In the genomic region with DNA sequence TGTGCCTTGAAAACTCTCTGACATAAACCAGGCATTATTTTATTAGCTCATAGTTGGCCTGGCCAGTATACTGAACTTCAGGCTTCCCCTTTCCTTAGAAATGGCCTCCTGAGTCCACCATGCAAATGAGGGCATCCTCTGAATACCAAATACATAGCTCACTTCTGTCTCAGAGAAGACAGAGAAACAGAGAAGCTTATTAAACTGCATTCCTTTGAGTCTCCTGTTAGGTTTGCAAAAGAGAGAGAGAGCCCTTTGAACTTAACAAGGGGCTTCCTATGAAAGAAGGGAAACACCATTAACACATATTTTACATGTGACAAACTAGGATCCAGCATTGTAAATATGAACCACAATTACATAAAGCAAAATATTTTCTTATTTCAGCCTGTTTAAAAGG, we compare ENCODE assay signal across 24 mouse cellular contexts.
DNase-seq lines count a peak whose midpoint lies in the region; ATAC-seq and TF ChIP-seq lines count a peak whose summit lies in the region.
"Had no signal": no experiment of that assay in that cellular context is flagged by ENCODE, and none has a peak within 500 bp of the region (broad histone marks: within the 10 kb centered on the region; RNA-seq: fewer than 3 reads in every experiment).

No protein-coding gene starts in this region.

- no peaks in the 10 kb centered on the region for H3K27me3 ChIP-seq in midbrain, embryonic 14.5 days (ENCODE audit: control insufficient read depth, insufficient read depth, low read length)
- H3K27me3 ChIP-seq in midbrain, postnatal 0 days (ENCODE audit: insufficient read depth, low read length): no peaks in the 10 kb centered on the region
- H3K27me3 ChIP-seq in midbrain, embryonic 15.5 days (replicated peaks): no peaks in the 10 kb centered on the region
- H3K27me3 ChIP-seq in forebrain, embryonic 11.5 days (ENCODE audit: control insufficient read depth, insufficient read depth, low read length): no peaks in the 10 kb centered on the region
- H3K27me3 ChIP-seq: forebrain, embryonic 13.5 days had no signal

- H3K36me3 ChIP-seq in midbrain, embryonic 14.5 days (ENCODE audit: control insufficient read depth, insufficient read depth, low read length): no peaks in the 10 kb centered on the region
- peaks cover 10% of the 10 kb centered on the region for H3K36me3 ChIP-seq in midbrain, postnatal 0 days (ENCODE audit: insufficient read depth, low read length)
- H3K36me3 ChIP-seq in midbrain, embryonic 15.5 days (replicated peaks): no peaks in the 10 kb centered on the region
- H3K36me3 ChIP-seq in forebrain, embryonic 11.5 days (ENCODE audit: control insufficient read depth, insufficient read depth, low read length): no peaks in the 10 kb centered on the region
- H3K36me3 ChIP-seq: embryonic facial prominence, embryonic 12.5 days had no signal

- H3K4me3 ChIP-seq in left cerebral cortex, adult 2 months: no peak overlapping the region
- H3K4me3 ChIP-seq in midbrain, embryonic 14.5 days (replicated peaks; ENCODE audit: low read depth, low read length): no peak overlapping the region
- no peak overlapping the region for H3K4me3 ChIP-seq in midbrain, postnatal 0 days (ENCODE audit: low read depth, low read length)
- no peak overlapping the region for H3K4me3 ChIP-seq in midbrain, embryonic 15.5 days
- no peak overlapping the region for H3K4me3 ChIP-seq in forebrain, embryonic 11.5 days (ENCODE audit: low read depth, low read length)
- H3K4me3 ChIP-seq: embryonic facial prominence, embryonic 12.5 days; erythroblast, embryonic 14.5 days; forebrain, embryonic 13.5 days; heart, adult 2 months had no signal

- intact Hi-C loops in left cerebral cortex, adult 2 months (cut with DNase I): loop anchor here (5.0 kb wide), 1 partner anchor 1635 kb away; no protein-coding TSS in a partner anchor
- intact Hi-C loops in left cerebral cortex, postnatal 25 days (cut with DNase I): loop anchor here (10.0 kb wide), 2 partner anchors 852 to 932 kb away; no protein-coding TSS in a partner anchor

- no peak for ATAC-seq in midbrain, embryonic 14.5 days (ENCODE audit: low FRiP score, low TSS enrichment)
- no peak for ATAC-seq in midbrain, postnatal 0 days (ENCODE audit: low FRiP score)
- no peak for ATAC-seq in midbrain, embryonic 15.5 days (replicated peaks)
- ATAC-seq in forebrain, embryonic 11.5 days (replicated peaks; ENCODE audit: low FRiP score): no peak
- ATAC-seq: activated CD4-positive, CD25-positive, alpha-beta regulatory T cell, adult 4 months; CD4-positive, CD25-positive, alpha-beta regulatory T cell, adult 4 months; forebrain, embryonic 13.5 days; forebrain, embryonic 16.5 days; hindbrain, postnatal 0 days; inflammation-experienced regulatory T-cells, adult 6 months had no signal

- H3K9me3 ChIP-seq in midbrain, embryonic 14.5 days (ENCODE audit: control insufficient read depth, low read length): no peaks in the 10 kb centered on the region
- H3K9me3 ChIP-seq in midbrain, postnatal 0 days (ENCODE audit: low read length): no peaks in the 10 kb centered on the region
- no peaks in the 10 kb centered on the region for H3K9me3 ChIP-seq in midbrain, embryonic 15.5 days
- H3K9me3 ChIP-seq in forebrain, embryonic 11.5 days (ENCODE audit: control insufficient read depth, low read length): no peaks in the 10 kb centered on the region
- H3K9me3 ChIP-seq: embryonic facial prominence, embryonic 12.5 days; forebrain, embryonic 13.5 days had no signal

- H3K27ac ChIP-seq in left cerebral cortex, adult 2 months: peak overlapping the region; percentile 32; the same call in 1 of the 2 replicates
- H3K27ac ChIP-seq in midbrain, embryonic 14.5 days (replicated peaks; ENCODE audit: low read depth, low read length): no peak overlapping the region
- H3K27ac ChIP-seq in midbrain, postnatal 0 days (ENCODE audit: low read depth, low read length): no peak overlapping the region
- peak overlapping the region; percentile 68 for H3K27ac ChIP-seq in midbrain, embryonic 15.5 days
- H3K27ac ChIP-seq in forebrain, embryonic 11.5 days (ENCODE audit: low read depth, low read length): no peak overlapping the region
- H3K27ac ChIP-seq: embryonic facial prominence, embryonic 12.5 days; forebrain, embryonic 13.5 days; heart, adult 2 months; hindbrain, embryonic 14.5 days; hindbrain, postnatal 0 days had no signal

- no peak for DNase-seq in left cerebral cortex, adult 2 months (ENCODE audit: extremely low spot score in 1 of 2, low spot score in 2 of 2)
- no peak for DNase-seq in left cerebral cortex, postnatal 25 days (ENCODE audit: low spot score in 2 of 2)
- peak; percentile 21 for DNase-seq in midbrain, embryonic 14.5 days
- DNase-seq in midbrain, postnatal 0 days (ENCODE audit: low spot score): no peak
- DNase-seq in forebrain, embryonic 11.5 days (ENCODE audit: low spot score): no peak
- DNase-seq: adrenal gland, adult 8-10 months; adrenal gland, postnatal 25 days; cerebellum, adult 18-20 months; cerebellum, adult 9-10 months; cerebellum, postnatal 14 days; gastrocnemius, postnatal 10 days; gastrocnemius, postnatal 36 days; heart, adult 2 months had no signal

- peaks cover 8% of the 10 kb centered on the region; the same call in 1 of the 2 replicates for H3K4me1 ChIP-seq in midbrain, embryonic 14.5 days (ENCODE audit: control insufficient read depth, insufficient read depth, low read length)
- no peaks in the 10 kb centered on the region for H3K4me1 ChIP-seq in midbrain, postnatal 0 days (ENCODE audit: insufficient read depth, low read length)
- peaks cover 13% of the 10 kb centered on the region for H3K4me1 ChIP-seq in midbrain, embryonic 15.5 days
- no peaks in the 10 kb centered on the region for H3K4me1 ChIP-seq in forebrain, embryonic 11.5 days (replicated peaks; ENCODE audit: control insufficient read depth, insufficient read depth, low read length)
- H3K4me1 ChIP-seq: embryonic facial prominence, embryonic 12.5 days had no signal

- no peak overlapping the region for H3K4me2 ChIP-seq in midbrain, embryonic 14.5 days (ENCODE audit: low read length)
- H3K4me2 ChIP-seq in midbrain, postnatal 0 days (ENCODE audit: low read depth, low read length, poor library complexity, severe bottlenecking): no peak overlapping the region
- H3K4me2 ChIP-seq in midbrain, embryonic 15.5 days: no peak overlapping the region
- H3K4me2 ChIP-seq in forebrain, embryonic 11.5 days (ENCODE audit: low read depth, low read length, severe bottlenecking): no peak overlapping the region
- H3K4me2 ChIP-seq: embryonic facial prominence, embryonic 12.5 days; forebrain, embryonic 13.5 days; heart, embryonic 11.5 days; hindbrain, embryonic 14.5 days had no signal

- H3K9ac ChIP-seq in midbrain, embryonic 14.5 days (replicated peaks; ENCODE audit: low read length): no peak overlapping the region
- no peak overlapping the region for H3K9ac ChIP-seq in midbrain, postnatal 0 days (replicated peaks; ENCODE audit: low read length, poor library complexity, severe bottlenecking)
- H3K9ac ChIP-seq in midbrain, embryonic 15.5 days: no peak overlapping the region
- H3K9ac ChIP-seq in forebrain, embryonic 11.5 days (ENCODE audit: low read length): no peak overlapping the region
- H3K9ac ChIP-seq: embryonic facial prominence, embryonic 12.5 days; forebrain, embryonic 13.5 days; hindbrain, embryonic 14.5 days had no signal

- no peak for TF ChIP-seq CTCF in left cerebral cortex, adult 2 months (IDR thresholded peaks at IDR 0.05)
- no peak for TF ChIP-seq CTCF in midbrain, postnatal 0 days (IDR thresholded peaks at IDR 0.05)

Comparison
In these comparisons a context has a peak if more than half of its experiments do, and no peak if none do; other contexts are left out.
1. H3K27ac ChIP-seq: peak in left cerebral cortex, adult 2 months (single experiment) and midbrain, embryonic 15.5 days (single experiment); none in midbrain, embryonic 14.5 days (single experiment), midbrain, postnatal 0 days (single experiment) and forebrain, embryonic 11.5 days (single experiment).